Mouse (Mus musculus): ENCODE measurements around the gene Vasn.
"Not testable (repeated sequence)": the region's sequence is repeated elsewhere in the genome, so short reads cannot be mapped to it uniquely, and the experiment has no call there.

Gene Vasn

GRCm38 (mm10) chr16:4665726-4666125 lies 26.0 kb downstream of the Vasn start:
- peak; percentile 64 for DNase-seq (ENCODE audit: low read depth, low spot score)

- peak; percentile 98 for DNase-seq (ENCODE audit: low read depth, low spot score)
Observed at GRCm38 (mm10) chr16:4667190-4667808, 27.6 kb downstream of the Vasn start.

GRCm38 (mm10) chr16:4670317-4670716 lies 30.6 kb downstream of the Vasn start:
- no peak for DNase-seq (ENCODE audit: low read depth, low spot score)

GRCm38 (mm10) chr16:4674091-4674490 lies 34.4 kb downstream of the Vasn start:
- DNase-seq (ENCODE audit: low read depth, low spot score): no peak

GRCm38 (mm10) chr16:4676836-4677235 lies 37.1 kb downstream of the Vasn start:
- no peak for DNase-seq (ENCODE audit: low read depth, low spot score)

GRCm38 (mm10) chr16:4678080-4678479 lies 38.3 kb downstream of the Vasn start:
- DNase-seq (ENCODE audit: low read depth, low spot score): no peak

- peak; percentile 98 for DNase-seq (ENCODE audit: low read depth, low spot score)
Observed at GRCm38 (mm10) chr16:4679121-4680018, 39.6 kb downstream of the Vasn start, which contains the start of gene Coro7. Coro7 (minus strand) TSS chr16:4679777.

GRCm38 (mm10) chr16:4680922-4681455 lies 41.2 kb downstream of the Vasn start:
- DNase-seq (ENCODE audit: low read depth, low spot score): not testable (repeated sequence)

- peak; percentile 31 for DNase-seq (ENCODE audit: low read depth, low spot score)
Observed at GRCm38 (mm10) chr16:4682628-4683179, 43.0 kb downstream of the Vasn start.

GRCm38 (mm10) chr16:4683193-4683580 lies 43.4 kb downstream of the Vasn start:
- DNase-seq (ENCODE audit: low read depth, low spot score): no peak

GRCm38 (mm10) chr16:4683581-4684456 lies 44.1 kb downstream of the Vasn start:
- peak; percentile 96 for DNase-seq (ENCODE audit: low read depth, low spot score)

GRCm38 (mm10) chr16:4684457-4684791 lies 44.7 kb downstream of the Vasn start:
- no peak for DNase-seq (ENCODE audit: low read depth, low spot score)

GRCm38 (mm10) chr16:4689371-4689770 lies 49.6 kb downstream of the Vasn start:
- peak; percentile 75 for DNase-seq (ENCODE audit: low read depth, low spot score)

Measured in 3T3-L1 (cell line).